Mouse (Mus musculus): ENCODE results near the gene Klk14.
"Not testable (repeated sequence)": the region's sequence is repeated elsewhere in the genome, so short reads cannot be mapped to it uniquely, and the experiment has no call there.

The Klk14 gene

DNA sequence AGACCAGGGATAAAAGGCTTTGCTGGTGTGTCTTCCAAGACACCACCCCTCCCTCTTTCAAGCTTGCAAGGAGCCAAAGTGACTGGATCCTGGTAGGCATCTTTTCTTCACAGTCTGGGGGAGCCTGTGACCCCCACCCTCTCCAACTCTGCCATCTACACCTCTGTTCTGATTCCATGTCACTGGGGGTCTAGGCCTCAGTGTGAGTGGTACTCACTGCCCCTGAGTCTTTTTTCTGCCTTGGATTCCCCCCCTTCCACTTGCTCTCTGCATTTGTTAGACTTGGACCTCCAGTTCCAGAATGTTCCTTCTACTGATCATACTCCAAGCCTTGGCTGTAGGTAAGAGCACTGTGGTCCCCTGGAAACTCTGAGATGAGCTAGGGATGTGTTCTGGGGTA lies at the start of gene Klk14:
Gene Klk14, plus strand, starts transcription at position 301 of the 400 bp plus-strand sequence.
- in situ Hi-C loops (cut with MboI, MseI) = no loop called here

DNA sequence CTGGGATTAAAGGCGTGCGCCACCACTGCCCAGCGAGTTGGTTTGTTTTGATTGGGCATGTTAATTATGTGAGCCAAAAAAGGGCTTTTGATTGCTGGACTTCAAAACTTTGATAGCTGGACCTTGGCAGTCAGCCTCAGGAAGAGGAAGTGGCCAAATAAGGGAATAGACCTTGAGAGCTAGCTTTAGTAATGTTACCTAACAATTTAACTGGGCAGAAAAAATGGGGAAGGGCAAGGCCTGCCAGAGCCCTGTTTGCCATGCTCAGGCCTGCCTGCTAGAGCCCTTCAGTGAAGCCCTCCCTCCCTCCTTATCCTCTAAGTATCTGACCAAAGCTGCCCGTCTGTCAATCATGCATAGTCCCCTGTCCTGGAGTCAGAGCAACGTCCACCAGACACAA lies 47.6 kb upstream of the Klk14 start:
- in situ Hi-C loops (cut with MboI, MseI) = no loop called here

DNA sequence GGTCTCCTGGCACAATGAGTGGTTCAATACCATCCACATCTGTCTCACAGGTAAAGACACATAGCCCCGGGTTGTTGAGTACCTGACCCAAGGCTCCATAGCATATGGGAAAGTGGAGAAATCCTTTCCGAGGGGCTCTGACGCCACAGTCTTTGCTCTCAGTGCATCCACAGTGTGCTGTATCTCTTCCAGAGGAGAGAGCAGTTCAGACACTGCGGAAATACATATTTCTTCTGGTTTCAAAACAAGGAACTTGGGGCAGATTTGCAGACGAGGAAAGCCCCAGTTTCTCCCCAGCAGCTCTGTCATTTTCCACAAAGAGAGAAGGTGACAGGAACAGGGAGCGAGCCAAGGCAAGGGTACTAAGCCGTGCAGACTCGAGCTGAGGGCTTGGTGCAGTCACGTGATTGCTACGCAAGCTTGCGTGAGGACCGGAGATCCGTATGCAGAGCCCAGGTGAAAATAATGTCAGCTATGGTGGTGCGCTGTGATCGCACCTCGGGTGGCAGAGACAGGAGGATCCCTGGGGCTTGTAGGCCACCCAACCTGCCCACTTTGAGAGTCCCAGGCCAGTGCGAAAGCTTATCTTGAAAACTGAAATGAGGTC lies 47.1 kb upstream of the Klk14 start:
- in situ Hi-C loops (cut with MboI, MseI) = no loop called here

DNA sequence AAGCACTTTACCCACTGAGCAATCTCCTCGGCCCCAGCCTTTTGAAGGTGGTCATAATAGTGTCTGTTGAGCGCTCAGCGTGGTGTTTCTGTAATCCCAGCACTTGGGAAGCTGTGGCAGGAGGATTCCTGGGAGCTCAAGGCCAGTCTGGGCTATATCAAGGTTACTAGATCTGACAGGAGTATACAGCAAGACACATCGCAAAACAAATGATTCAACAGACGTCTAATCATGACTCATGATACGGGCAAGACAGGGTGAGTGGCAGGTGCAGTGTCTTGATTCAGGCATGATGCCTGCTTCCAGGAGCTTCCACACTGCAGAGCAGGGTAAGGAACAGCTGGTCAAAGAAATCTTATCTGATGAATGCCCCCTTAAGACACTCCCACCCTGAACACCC lies 37.5 kb upstream of the Klk14 start:
- in situ Hi-C loops (cut with MboI, MseI) = no loop called here

DNA sequence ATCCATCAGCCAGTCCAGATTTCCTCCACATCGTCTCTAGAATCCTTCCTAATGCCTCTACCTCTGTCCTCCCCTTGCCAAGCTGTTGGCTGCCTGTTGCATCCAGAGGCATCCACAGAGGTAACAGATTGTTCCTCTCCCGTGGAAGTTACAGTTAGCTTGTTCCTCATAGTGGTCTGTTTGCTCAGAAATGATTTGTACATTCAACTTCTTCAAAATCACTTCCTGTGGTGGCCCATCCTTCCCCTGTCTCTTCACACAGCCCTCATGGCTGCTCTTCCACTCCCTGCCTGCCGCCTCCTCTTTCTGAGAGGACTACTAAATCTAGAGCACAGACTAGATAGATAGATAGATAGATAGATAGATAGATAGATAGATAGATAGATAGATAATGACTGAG lies 35.7 kb upstream of the Klk14 start:
- in situ Hi-C loops (cut with MboI, MseI) = no loop called here

DNA sequence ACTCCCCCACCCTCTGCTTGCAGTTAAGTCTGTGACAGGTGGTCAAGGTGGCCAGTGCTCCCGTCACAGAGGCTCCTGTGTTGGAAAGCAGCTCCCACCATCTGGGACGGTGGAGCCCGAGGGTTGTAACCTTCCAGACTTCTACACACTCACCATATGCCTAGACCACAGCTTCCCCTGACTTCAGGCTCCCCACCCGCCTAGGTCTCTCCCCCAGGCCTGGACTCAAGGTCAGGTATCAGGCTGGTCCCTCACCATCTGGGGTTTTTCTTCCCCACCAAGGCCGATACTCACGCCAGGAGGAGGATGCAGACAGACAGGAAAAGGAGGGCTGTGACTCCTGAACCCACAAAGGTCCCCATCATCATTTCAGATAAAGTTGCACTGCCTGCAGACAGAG lies 34.0 kb upstream of the Klk14 start:
- in situ Hi-C loops (cut with MboI, MseI) = no loop called here

DNA sequence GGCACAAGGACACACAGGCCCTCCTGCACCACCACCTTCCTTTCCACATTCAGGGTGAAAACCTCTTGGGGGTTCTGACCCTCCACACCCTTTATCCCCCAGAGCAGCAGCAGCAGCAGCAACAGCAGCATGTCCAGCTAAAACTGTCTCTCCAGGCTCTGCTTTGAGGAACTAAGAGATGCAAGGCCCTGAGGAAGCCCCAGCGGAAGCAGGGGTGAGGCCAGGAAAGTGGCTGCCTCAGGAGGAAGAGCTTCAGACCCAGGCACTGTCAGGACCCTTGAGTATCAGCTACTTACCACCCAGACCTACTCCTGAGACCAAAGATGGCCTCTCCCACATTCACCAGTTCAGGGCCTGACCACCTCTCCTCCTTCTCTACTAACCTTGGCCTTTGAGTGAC lies 30.2 kb upstream of the Klk14 start, which contains the start of gene Siglece:
Gene Siglece, minus strand, starts transcription at position 160 of the 400 bp plus-strand sequence.
- in situ Hi-C loops (cut with MboI, MseI) = no loop called here

DNA sequence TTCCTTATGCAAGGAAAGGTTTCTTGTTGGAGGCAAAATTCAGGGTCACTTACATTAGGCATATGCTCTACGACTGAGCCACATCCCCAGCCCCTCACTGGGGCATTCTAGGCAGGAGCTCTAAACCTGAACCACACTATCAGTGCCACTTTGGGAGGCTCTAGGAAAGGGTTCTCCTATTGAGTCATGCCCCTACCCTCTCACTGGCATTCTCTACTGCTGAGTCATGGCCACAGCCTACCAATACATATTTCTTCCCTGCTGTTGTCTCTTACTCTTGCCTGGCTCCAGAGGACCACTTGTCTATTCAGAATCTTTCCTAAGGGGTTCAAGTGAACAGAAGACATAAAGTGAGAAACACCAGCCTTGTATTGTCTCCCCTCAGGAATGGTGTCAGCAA lies 27.4 kb upstream of the Klk14 start:
- in situ Hi-C loops (cut with MboI, MseI) = no loop called here

DNA sequence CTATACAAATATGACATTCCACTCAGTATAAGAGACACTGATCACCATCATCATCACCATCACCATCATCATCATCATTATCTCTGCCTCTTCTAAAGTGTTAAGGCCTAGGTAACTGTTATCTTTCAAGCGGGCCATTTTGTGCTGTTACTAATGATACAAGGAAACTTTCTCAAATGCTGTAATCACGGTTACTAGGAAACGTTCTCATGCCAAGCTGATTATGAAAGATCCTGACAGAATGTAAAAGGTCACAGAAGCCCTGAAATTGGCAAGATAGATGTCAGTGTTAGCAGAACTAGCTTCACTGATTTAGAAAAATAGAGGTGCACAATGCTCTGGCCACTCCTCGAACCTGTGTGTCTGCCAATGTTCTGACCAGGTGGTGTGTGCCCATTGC lies 23.0 kb upstream of the Klk14 start:
- in situ Hi-C loops (cut with MboI, MseI) = not testable (repeated sequence)

DNA sequence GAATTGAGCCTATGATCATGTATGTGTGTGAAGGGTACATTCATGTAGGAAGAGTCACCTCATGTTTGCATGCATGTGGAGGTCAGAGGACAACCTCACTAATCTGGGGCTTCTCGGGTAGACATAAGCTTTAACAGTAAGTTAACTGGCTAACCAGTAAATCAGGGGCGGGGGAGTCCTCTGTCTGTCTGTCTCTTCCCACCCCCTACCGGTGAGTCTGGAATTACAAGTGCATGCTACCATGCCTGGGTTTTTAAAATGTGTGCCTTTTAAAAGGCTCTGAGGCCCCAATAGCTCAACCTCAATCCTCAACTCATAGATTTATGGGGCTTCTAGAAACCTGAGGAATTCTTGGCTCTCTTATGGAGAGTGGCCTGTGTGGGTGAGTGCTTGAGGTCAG lies 21.6 kb upstream of the Klk14 start:
- in situ Hi-C loops (cut with MboI, MseI) = no loop called here

DNA sequence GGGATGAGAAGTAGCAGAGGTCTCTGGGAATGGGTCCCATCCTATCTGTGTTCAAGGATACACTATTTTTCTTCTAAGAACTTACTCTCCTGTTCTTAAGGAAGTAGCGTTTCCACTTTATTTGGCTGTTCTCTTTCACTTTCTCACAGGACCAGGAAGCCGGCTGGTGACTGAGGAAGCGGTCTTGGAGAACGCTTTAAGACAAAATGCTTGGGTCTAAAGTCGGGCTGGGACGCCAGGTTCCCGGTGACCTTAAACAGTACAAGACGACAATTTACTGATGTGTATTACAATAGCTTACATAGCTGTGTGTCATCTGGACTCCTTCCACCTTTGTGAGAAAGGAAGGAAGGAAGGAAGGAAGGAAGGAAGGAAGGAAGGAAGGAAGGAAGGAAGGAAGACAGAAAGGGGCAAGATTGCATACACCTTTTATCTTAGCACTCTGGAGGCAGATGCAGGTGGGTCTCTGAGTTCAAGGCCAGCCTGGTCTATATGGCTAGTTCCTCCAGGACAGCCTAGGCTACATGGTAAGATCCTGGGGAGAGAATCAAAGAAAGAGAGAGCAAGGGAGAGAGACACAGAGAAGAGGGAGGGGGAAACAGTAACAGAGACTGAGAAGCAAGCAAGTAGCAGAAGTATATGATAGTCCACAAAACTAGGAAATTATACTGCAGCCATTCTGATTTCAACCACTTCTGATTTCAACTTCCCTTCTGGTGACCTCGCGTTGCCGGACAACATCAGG lies 19.0 kb upstream of the Klk14 start:
- in situ Hi-C loops (cut with MboI, MseI) = loop anchor here (10.0 kb wide), 2 partner anchors 86 to 574 kb away; partner anchors contain the start of genes 1700028J19Rik and 2410002F23Rik

DNA sequence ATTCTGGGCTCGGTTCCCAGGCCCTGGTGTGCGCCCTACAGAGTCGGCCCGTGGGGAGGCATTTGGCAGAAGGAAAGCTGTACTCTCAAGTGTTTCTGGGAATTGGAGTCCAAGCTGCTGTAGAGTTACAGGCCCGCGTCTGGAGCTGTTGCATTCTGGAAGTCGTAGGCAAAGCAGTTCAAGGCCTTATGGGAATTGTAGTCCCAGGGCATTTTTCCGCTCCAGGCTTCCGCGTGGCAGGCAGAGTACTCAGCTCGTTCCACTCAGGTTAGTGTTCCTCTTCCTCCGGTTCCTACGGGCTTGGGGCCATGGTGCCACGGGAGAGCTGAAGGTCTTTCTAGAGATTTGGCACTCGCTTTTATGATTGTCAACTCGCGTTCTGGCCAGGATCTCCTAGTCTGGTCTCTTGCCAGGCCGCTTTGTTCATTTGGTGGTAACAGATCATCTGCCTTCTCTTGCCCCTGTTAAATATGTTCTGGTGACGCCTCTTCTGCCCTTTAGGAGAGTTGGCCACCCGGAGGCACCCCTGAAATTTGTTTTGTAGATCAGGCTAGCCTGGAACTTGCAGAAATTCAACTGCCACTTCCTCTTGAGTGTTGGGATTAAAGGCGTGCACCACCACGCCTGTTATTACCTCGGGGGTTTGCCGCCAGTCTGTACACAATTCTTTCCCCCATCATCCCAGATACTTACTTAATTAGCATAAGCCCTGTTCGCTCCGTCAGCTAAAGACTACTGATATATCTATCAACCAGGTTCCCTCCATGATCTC lies 18.2 kb upstream of the Klk14 start, which contains the start of gene Ctu1:
Gene Ctu1, plus strand, starts transcription at position 208 of the 772 bp plus-strand sequence.
- in situ Hi-C loops (cut with MboI, MseI) = loop anchor here (10.0 kb wide), 2 partner anchors 87 to 573 kb away; partner anchors contain the start of genes 1700028J19Rik and 2410002F23Rik

DNA sequence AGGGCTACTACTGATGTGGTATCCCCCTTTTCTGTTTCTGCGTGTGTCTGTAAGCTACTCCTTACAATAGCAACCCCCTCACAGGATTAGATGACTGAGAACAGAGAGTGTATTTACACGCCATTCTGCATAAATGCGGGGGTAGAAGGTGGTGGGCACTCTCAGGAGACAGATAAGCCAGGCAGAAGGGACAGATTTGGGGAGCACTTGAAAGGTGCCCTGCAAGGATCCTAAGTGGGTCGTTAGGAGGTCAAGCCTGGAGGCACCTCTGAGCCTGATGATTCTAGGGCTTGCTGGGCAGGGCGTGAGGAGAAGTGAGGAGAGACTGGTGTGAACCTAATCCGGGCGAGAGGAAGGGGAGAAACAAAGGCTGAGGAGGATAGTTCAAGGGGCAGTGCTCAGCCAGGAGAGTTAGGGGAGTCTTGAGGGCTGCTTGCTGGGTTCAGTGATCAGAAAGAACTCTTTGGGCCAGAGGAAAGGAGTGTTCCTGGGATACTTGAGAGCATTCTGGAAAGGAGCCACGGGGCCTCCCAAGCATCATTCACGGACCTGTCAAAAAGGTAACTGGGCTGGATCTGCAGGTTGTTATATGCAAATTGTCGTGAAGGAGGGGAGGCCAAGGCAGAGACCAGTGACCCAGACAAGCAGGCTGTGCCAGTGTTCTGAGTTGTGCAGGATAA lies 17.5 kb upstream of the Klk14 start:
- in situ Hi-C loops (cut with MboI, MseI) = loop anchor here (10.0 kb wide), 2 partner anchors 88 to 572 kb away; partner anchors contain the start of genes 1700028J19Rik and 2410002F23Rik

DNA sequence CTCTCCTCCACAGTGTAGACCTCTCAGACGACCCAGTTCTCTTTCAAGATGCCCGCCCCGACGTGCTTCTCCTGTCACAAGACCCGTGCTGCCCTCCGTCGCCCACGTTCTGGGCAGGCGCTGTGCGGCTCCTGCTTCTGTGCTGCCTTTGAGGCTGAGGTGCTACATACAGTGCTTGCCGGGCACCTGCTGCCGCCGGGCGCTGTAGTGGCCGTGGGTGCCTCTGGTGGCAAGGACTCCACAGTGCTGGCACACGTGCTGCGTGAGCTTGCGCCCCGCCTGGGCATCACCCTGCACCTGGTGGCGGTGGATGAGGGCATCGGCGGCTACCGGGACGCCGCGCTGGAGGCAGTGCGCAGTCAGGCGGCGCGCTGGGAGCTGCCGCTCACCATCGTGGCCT lies 15.1 kb upstream of the Klk14 start:
- in situ Hi-C loops (cut with MboI, MseI) = loop anchor here (10.0 kb wide), 2 partner anchors 90 to 570 kb away; partner anchors contain the start of genes 1700028J19Rik and 2410002F23Rik

DNA sequence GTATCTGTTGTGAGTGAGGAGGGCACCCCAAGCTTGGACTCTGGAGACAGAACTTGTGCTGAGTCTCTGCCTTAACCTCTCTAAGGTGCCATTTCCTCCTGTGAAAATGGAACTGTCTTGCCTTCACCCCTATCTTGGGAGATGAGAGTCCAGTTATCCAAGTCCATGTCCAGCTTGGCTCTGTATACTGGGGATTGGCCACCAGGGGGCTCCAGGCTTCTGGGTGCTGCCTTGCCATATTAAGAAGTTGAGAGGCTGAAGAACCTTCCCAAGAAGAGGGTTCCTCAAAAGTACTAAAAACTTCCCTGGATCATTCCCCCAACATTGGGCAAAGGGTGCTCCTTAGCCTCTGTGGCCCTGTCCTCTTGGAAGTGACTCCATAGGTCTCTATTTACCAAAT lies 11.7 kb upstream of the Klk14 start:
- in situ Hi-C loops (cut with MboI, MseI) = loop anchor here (10.0 kb wide), 2 partner anchors 94 to 566 kb away; partner anchors contain the start of genes 1700028J19Rik and 2410002F23Rik

DNA sequence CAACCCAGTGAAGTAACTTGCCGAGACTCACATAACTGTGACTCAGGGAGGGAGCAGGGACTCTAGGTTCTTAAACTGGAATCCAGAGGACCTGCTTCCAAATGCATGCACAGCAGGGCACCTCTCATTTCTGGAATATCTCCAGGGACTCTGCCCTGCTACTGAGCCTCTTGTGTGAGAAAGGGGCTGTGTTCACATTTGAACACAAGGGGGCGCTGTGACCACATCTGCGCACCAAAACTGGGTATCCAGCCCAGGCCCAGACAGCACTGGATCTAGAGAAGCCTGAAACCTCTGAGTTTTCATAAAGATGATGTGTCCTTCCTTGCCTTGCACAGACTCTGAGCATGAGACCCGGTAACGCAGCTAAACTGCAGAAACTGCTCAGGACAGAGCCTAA lies 9.3 kb upstream of the Klk14 start:
- in situ Hi-C loops (cut with MboI, MseI) = loop anchor here (5.0 kb wide), 1 partner anchor 201 kb away; the partner anchor contains the start of gene Klk4

DNA sequence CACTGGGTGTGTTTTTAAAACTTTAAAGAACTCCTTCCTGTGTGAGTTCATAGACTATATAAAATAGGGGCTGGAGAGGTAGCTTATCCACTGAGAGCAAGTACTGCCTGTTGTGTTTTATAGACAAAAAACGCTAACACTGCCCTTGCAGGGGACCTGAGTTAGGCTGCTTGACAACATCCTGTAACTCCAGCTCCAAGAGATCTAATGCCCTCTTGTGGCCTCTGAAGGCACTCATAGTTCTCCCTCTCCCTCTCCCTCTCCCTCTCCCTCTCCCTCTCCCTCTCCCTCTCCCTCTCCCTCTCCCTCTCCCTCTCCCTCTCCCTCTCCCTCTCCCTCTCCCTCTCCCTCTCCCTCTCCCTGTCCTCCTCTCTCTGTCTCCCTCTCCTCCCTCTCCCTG lies 7.7 kb upstream of the Klk14 start:
- in situ Hi-C loops (cut with MboI, MseI) = loop anchor here (5.0 kb wide), 1 partner anchor 200 kb away; the partner anchor contains the start of gene Klk4

DNA sequence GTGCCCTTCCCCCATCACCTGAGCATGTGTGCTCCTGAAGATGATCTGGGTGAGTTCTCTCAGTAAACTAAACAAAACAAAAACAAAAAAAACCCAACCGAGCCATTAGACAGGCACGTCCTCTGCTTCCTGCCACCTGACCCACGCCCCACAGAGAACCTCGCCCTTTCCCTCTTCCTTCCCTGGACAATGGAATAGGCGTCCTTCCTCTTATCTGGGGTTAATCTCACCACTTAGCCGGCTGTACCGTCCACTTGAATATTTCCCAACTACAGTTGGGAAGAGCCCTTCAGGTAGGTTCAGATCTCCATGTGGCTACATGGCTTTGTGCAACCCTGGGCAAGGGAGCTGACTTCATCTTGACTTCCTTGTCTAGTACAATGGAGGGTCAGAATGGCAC lies 5.1 kb upstream of the Klk14 start:
- in situ Hi-C loops (cut with MboI, MseI) = no loop called here

DNA sequence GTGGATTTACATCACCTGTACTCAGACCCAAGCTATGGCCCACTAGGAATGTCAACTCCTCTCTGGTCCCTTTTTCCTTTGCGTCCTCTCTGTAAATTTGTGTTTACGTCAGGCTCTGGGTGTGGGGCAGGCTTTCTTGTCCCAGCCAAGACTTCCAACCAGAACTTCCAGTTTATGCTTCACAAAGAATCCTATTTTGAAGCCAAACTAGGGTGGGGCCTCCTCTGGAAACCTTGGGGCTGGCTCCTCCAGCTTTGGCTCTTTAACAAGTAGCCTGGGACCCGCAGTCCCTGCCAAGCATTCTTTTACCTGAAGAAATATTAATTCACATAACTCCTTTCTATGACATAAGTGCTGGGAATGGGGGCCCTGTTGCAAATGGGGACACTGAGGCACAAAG lies 19.8 kb downstream of the Klk14 start:
- in situ Hi-C loops (cut with MboI, MseI) = no loop called here

DNA sequence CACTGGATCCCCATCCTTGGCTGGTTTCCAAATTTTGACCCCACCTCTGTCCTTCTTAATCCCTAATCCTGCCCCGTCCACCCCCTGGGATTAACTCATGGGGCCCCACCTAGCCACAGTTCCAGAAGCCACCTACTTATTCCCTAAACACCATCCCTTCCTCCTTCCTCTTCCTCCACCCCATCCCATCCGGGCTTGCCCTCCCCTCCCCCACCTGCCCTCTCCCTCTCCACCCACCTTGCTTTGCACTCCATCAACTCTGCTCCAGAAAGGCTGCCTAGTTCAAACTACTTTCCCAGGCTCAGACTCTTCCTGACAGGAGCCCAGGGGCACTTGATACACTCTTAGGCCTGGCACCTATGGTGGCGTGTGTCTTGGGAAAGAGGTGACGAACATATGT lies 22.0 kb downstream of the Klk14 start, which contains the start of gene Klk13:
Gene Klk13, plus strand, starts transcription at position 301 of the 400 bp plus-strand sequence.
- in situ Hi-C loops (cut with MboI, MseI) = no loop called here

DNA sequence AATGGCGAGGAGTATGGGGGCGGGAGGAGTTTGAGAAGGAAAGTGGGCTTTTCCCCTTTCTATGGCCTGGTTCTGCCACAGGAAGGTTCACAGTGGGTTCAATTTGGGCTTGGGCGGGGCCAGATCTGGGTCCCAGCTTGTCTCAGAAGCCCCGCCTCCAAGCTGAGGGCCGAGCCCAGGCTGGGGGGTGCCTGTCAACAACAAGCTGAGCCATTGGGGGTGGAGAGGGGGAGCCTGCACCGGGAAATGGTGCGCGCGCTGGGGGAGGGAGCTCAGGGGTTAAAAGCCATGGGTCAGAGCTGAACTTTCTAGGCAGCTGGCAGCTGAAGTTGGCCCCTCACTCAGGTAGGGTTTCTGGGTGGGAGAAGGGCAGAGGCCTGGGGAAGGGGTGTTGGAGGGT lies 22.7 kb downstream of the Klk14 start:
- in situ Hi-C loops (cut with MboI, MseI) = no loop called here

All from regulatory T cell (primary cell).